Mouse (Mus musculus) left cerebral cortex, adult 2 months (tissue): ENCODE results near the gene Slc17a4. TPM values are rescaled to one million over a fixed set of nuclear protein-coding genes. Genes with fewer than 3 reads are reported as not detected.

Experiments
- DNase-seq, 2 experiments: peaks; one replicate each; pipeline ENCODE4 v3.0.0; 2021 to 2022; ENCODE audit warnings: low spot score in 2 of 2, mixed read lengths in 1 of 2; ENCODE audit errors: extremely low spot score in 1 of 2
- H3K27ac ChIP-seq: fragments of 200-600 bp; 2 replicates; pipeline ENCODE4 v1.8.1; 2022
- H3K4me3 ChIP-seq: fragments of 200-600 bp; 2 replicates; pipeline ENCODE4 v1.8.1; 2022
- CTCF ChIP-seq: fragments of 200-600 bp; IDR thresholded peaks from 2 replicates; pipeline ENCODE4 v1.8.1; 2022; ENCODE audit warnings: antibody characterized with exemption, mild to moderate bottlenecking, moderate library complexity
- intact Hi-C: fragments of 180-260 bp; cut with DNase I; formaldehyde crosslinking; loops from one replicate; pipeline ENCODE4 v1.15.1; 2025
- long read RNA-seq, 2 experiments: library from polyadenylated mRNA; stranded (forward); transcript quantifications; one replicate each; pipeline ENCODE4 v2.0.0; 2021; ENCODE audit warnings: borderline mapping rate in 2 of 2
- total RNA-seq, 2 experiments: library from RNA; stranded (reverse); gene quantifications; 2 replicates each; pipeline ENCODE4 v1.2.3; 2021

Gene Slc17a4
- total RNA-seq, result not detected
- long read RNA-seq, experiment 1, result 0 reads
- long read RNA-seq, experiment 2, result 0 reads

DNA sequence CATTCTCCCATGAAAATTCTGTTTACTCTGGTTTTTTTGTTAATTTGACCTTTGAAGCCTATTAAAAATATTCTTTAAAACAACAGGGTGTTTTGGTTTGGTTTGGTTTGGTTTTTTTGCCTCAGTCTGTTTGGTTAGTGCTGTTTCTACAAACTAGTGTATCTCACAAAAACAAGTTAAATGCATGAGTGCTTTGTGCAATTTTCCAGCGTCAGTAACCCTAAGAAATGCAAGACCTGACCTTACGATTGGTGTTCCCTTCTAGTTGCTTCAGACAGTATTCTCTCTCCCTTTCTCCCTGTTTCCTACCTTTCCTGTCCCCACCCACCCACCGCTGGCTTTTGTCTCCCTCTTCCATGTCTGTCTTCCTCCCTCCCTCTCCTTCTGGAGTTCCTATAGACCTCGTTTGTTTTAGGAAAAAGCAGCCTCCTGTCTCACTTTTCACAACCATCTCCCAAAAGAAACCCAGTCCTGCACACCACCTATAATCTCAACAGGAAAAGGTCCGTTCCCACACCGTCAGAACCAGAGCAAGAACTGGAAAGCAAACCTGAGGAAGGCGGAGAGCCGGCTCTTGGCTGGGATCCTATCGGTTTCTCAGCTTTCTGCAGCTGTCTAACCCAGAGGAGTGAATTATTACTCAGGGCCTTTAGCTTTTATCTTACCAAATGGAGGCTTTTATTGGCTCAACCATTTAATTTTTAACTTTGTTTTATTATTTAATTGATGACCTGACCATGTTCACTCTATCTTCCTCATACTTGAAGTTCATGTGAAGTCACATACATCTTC lies at the start of gene Slc17a4:
Gene Slc17a4, minus strand, starts transcription at position 634 of the 792 bp plus-strand sequence.
- intact Hi-C loops, result no loop called here
- no peak for TF ChIP-seq CTCF
- no peak for DNase-seq
- H3K4me3 ChIP-seq, result no peak within 1 kb of the TSS
- no peak within 1 kb of the TSS for H3K27ac ChIP-seq

- no peak for DNase-seq
- no peak overlapping the region for H3K4me3 ChIP-seq
- TF ChIP-seq CTCF, result no peak
- intact Hi-C loops, result no loop called here
- H3K27ac ChIP-seq, result no peak overlapping the region
Measured at GRCm38 (mm10) chr13:23959776-23960175, 45.0 kb upstream of the Slc17a4 start.

DNA sequence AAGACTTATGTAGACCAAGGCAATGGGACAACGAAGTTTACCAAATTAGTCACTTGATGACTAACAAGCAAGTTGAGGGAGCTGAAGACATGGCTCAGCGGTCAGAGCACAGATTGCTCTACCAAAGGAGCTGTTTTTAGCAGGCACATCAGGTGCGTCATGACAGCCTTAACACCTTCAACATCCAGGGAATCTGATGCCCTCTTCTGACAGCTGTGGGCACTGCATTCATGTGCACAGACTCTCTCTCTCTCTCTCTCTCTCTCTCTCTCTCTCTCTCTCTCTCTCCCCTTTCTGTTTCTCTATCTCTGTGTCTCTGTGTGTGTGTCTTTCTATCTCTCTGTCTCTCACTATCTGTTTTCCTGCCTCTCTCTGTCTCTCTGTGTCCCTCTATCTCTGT lies 36.1 kb upstream of the Slc17a4 start:
- TF ChIP-seq CTCF, result peak; percentile 28
- intact Hi-C loops, result loop anchor here (5.0 kb wide), 1 partner anchor 119 kb away; no protein-coding TSS in a partner anchor
- DNase-seq, result no peak
- H3K27ac ChIP-seq, result no peak overlapping the region
- no peak overlapping the region for H3K4me3 ChIP-seq

GRCm38 (mm10) chr13:23949484-23950246 lies 34.9 kb upstream of the Slc17a4 start:
- no peak overlapping the region for H3K27ac ChIP-seq

GRCm38 (mm10) chr13:23946254-23946653 lies 31.4 kb upstream of the Slc17a4 start:
- no peak overlapping the region for H3K4me3 ChIP-seq
- no peak for DNase-seq
- H3K27ac ChIP-seq, result no peak overlapping the region
- TF ChIP-seq CTCF, result no peak
- intact Hi-C loops, result no loop called here

More at GRCm38 (mm10) chr13:23949484-23950246, 34.9 kb upstream of the Slc17a4 start:
- no peak for DNase-seq
- H3K4me3 ChIP-seq, result no peak overlapping the region
- intact Hi-C loops, result loop anchor here (5.0 kb wide), 1 partner anchor 117 kb away; no protein-coding TSS in a partner anchor
- no peak for TF ChIP-seq CTCF

- no peak; the same call in 1 of the 2 replicates for TF ChIP-seq CTCF
- DNase-seq, result no peak
- no peak overlapping the region for H3K27ac ChIP-seq
- intact Hi-C loops, result no loop called here
- H3K4me3 ChIP-seq, result no peak overlapping the region
Measured at GRCm38 (mm10) chr13:23942861-23943260, 28.1 kb upstream of the Slc17a4 start.

DNA sequence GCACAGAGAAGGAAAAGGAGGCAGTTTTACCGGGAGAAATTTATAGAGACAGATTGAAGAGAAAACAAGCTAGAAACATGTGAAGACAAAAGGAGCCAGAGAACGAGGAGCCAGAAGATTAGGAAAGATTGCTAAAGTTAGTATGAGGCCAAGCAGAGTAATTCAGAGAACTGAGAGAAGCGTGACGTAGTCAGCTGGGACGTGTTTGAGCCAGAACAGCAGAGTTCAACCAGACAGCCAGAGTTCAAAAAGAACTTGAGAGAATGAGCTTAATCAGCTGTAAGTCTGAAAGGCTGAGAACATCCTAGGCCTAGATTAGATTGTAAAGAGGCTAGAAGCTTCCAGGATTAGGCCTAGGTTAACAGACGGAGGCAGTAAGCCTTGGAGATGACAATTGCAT lies 25.5 kb upstream of the Slc17a4 start:
- H3K27ac ChIP-seq, result no peak overlapping the region
- no peak overlapping the region for H3K4me3 ChIP-seq
- intact Hi-C loops, result no loop called here
- no peak for DNase-seq
- no peak for TF ChIP-seq CTCF

- no peak overlapping the region for H3K27ac ChIP-seq
- DNase-seq, result peak in 1 of 2 experiments; percentile 22
- intact Hi-C loops, result no loop called here
- H3K4me3 ChIP-seq, result no peak overlapping the region
- no peak for TF ChIP-seq CTCF
Measured at GRCm38 (mm10) chr13:23938699-23939098, 23.9 kb upstream of the Slc17a4 start.

DNA sequence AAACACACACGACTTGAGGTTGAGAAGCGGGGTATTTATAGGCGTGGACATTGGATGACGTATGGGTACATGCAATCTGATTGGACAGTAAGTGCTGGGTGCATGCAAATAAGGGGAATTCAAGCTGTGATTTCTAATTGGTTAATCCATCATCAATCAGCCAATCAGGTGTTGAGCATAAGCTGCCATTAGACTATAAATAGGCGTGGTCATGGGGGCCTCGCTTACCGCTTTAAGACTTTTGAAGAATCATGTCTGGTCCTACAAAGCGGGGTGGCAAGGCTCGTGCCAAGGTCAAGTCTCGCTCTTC lies 19.4 kb upstream of the Slc17a4 start, which contains the start of gene Hist1h2aa:
Gene Hist1h2aa, plus strand, starts transcription at position 252 of the 310 bp plus-strand sequence.
- intact Hi-C loops, result no loop called here

DNA sequence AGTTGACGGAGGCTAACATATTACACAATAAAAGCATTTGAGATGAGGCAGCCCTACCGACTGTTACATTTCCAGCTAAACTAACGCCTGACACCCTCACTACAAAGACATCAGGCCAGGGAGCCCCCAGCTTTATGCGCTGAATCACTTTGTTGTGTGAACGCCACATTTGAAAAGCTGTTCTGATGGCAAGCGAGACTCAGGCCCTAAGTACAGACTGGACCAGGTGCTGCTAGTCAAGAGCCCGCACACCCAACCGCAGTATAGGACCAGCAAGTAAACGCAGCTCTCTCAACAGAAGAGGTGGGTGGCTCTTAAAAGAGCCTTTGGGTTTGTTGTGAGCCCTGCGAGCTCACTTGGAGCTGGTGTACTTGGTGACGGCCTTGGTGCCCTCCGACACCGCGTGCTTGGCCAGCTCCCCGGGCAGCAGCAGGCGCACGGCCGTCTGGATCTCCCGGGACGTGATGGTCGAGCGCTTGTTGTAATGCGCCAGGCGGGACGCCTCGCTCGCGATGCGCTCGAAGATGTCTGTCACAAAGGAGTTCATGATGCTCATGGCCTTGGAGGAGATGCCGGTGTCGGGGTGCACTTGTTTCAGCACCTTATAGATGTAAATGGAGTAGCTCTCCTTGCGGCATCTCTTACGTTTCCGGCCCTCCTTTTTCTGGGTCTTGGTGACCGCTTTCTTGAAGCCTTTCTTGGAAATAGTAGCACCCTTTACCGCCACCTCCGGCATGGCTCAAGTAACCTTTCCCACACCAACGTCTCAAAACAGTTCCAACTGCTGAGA lies 18.8 kb upstream of the Slc17a4 start, which contains the start of gene Hist1h2ba:
Gene Hist1h2ba, minus strand, starts transcription at position 736 of the 790 bp plus-strand sequence.
- no peak within 1 kb of the TSS for H3K27ac ChIP-seq
- intact Hi-C loops, result no loop called here
- DNase-seq, result no peak
- no peak within 1 kb of the TSS for H3K4me3 ChIP-seq
- TF ChIP-seq CTCF, result no peak

More for the DNA sequence above, 19.4 kb upstream of the Slc17a4 start, which contains the start of gene Hist1h2aa:
- no peak within 1 kb of the TSS for H3K4me3 ChIP-seq
- DNase-seq, result no peak
- no peak for TF ChIP-seq CTCF
- H3K27ac ChIP-seq, result no peak within 1 kb of the TSS

GRCm38 (mm10) chr13:23930904-23931303 lies 16.1 kb upstream of the Slc17a4 start:
- TF ChIP-seq CTCF, result no peak
- intact Hi-C loops, result no loop called here
- DNase-seq, result no peak
- Histone ChIP-seq H3K4me3 (no peak overlapping the region), H3K27ac (no peak overlapping the region)
